Mouse (Mus musculus) liver, embryonic 12.5 days (tissue): ENCODE results near the gene Pou5f2. TPM values are rescaled to one million over a fixed set of nuclear protein-coding genes. Genes with fewer than 3 reads are reported as not detected.

Experiments
- ATAC-seq: fragments of 200-750 bp; cut with Nextera tagmentation; 2 replicates; pipeline ENCODE4 v1.8.0; 2017; ENCODE audit warnings: moderate number of reproducible peaks, mild to moderate bottlenecking, moderate library complexity
- H3K27ac ChIP-seq: fragments of 300-500 bp; sonication (generic); 2 replicates; pipeline ENCODE4 v1.5.1; 2016; ENCODE audit warnings: mild to moderate bottlenecking
- H3K27me3 ChIP-seq: fragments of 300-500 bp; sonication (generic); replicated peaks from 2 replicates; pipeline ENCODE4 v1.6.1; 2016; ENCODE audit warnings: mild to moderate bottlenecking, moderate library complexity
- H3K36me3 ChIP-seq: fragments of 300-500 bp; sonication (generic); 2 replicates; pipeline ENCODE4 v1.6.1; 2016; ENCODE audit warnings: mild to moderate bottlenecking, moderate library complexity
- H3K4me1 ChIP-seq: fragments of 300-500 bp; sonication (generic); 2 replicates; pipeline ENCODE4 v1.6.1; 2016
- H3K4me2 ChIP-seq: fragments of 300-500 bp; sonication (generic); 2 replicates; pipeline ENCODE4 v1.6.1; 2016; ENCODE audit warnings: mild to moderate bottlenecking, moderate library complexity
- H3K4me3 ChIP-seq: fragments of 300-500 bp; sonication (generic); 2 replicates; pipeline ENCODE4 v1.5.1; 2016; ENCODE audit warnings: mild to moderate bottlenecking, moderate library complexity
- H3K9ac ChIP-seq: fragments of 300-500 bp; sonication (generic); 2 replicates; pipeline ENCODE4 v1.6.1; 2016; ENCODE audit warnings: mild to moderate bottlenecking, moderate library complexity
- H3K9me3 ChIP-seq: fragments of 300-500 bp; sonication (generic); replicated peaks from 2 replicates; pipeline ENCODE4 v1.6.1; 2016; ENCODE audit warnings: mild to moderate bottlenecking, moderate library complexity
- whole genome bisulfite sequencing: fragments of 180-500 bp; shearing (Covaris S2); methylation state at CpG from one replicate; pipeline ENCODE4 v1.1.7; 2016; ENCODE audit not compliant: insufficient replicate concordance; 5-methylcytosine and 5-hydroxymethylcytosine counted together
- polyA plus RNA-seq: library from polyadenylated mRNA; unstranded; fragments of >200 nt; fragmentation: Nextera tagmentation; extraction: Ambion mirVana; gene quantifications from 2 replicates; pipeline ENCODE4 v1.2.1, GENCODE M21; 2016

Pou5f2 gene
- polyA plus RNA-seq, 1 experiment from 2014 or later: 0.54 TPM

GRCm38 (mm10) chr13:78045116-78045515 lies 20.4 kb downstream of the Pou5f2 start:
- Histone ChIP-seq H3K4me3 (no peak overlapping the region), H3K4me2 (no peak overlapping the region), H3K36me3 (no peaks in the 10 kb centered on the region), H3K27me3 (no peaks in the 10 kb centered on the region), H3K27ac (no peak overlapping the region), H3K4me1 (no peaks in the 10 kb centered on the region), H3K9me3 (no peaks in the 10 kb centered on the region), H3K9ac (no peak overlapping the region)
- WGBS: 60% methylated on average over 5 of the region's 5 CpGs
- ATAC-seq: no peak

Other genes with a start within 250 kb of the Pou5f2 start
- 1.5 and 1.7 TPM in 2 replicates for gene Nr2f1, start 174.9 kb downstream of the Pou5f2 start, polyA plus RNA-seq